Mouse (Mus musculus) myocyte (in vitro differentiated cells): Measurements from ENCODE around the gene Ccl3.

Experiments
- E2F4 ChIP-seq: IDR thresholded peaks from one replicate; pipeline ENCODE4 v1.6.1; 2011; ENCODE audit warnings: mild to moderate bottlenecking, control low read depth, moderate library complexity; ENCODE audit not compliant: insufficient read depth
- MAX ChIP-seq: IDR thresholded peaks from one replicate; pipeline ENCODE4 v1.6.1; 2011; ENCODE audit warnings: low read depth, mild to moderate bottlenecking, control low read depth
- MYOG ChIP-seq, 3 experiments: IDR thresholded peaks; one replicate each; pipeline ENCODE4 v1.6.1; 2011; ENCODE audit warnings: control low read depth in 2 of 3, low read depth in 2 of 3, mild to moderate bottlenecking in 2 of 3; ENCODE audit not compliant: insufficient read length in 2 of 3, control insufficient read depth in 1 of 3, insufficient read depth in 1 of 3
- POLR2A ChIP-seq: IDR thresholded peaks from one replicate; pipeline ENCODE4 v1.6.1; 2011; ENCODE audit warnings: low read depth, mild to moderate bottlenecking, control low read depth, moderate library complexity; ENCODE audit not compliant: insufficient read length
- TCF12 ChIP-seq: IDR thresholded peaks from one replicate; pipeline ENCODE4 v1.6.1; 2011; ENCODE audit warnings: mild to moderate bottlenecking, control low read depth; ENCODE audit not compliant: poor library complexity, insufficient read depth, severe bottlenecking
- TCF3 ChIP-seq: IDR thresholded peaks from one replicate; pipeline ENCODE4 v1.6.1; 2011; ENCODE audit warnings: low read depth, control low read depth; ENCODE audit not compliant: insufficient read length
- USF1 ChIP-seq: IDR thresholded peaks from one replicate; pipeline ENCODE4 v1.6.1; 2011; ENCODE audit warnings: low read depth, mild to moderate bottlenecking, control low read depth, moderate library complexity

GRCm38 (mm10) chr11:83600576-83600975 is 48.6 kb downstream of the Ccl3 start:
- TF ChIP-seq POLR2A, result no peak
- TF ChIP-seq MYOG (IDR thresholded peaks at IDR 0.05; ENCODE audit: control insufficient read depth in 1 of 3, insufficient read depth in 1 of 3, insufficient read length in 2 of 3, low read depth in 2 of 3), result no peak
- TF ChIP-seq E2F4, result no peak
- no peak for TF ChIP-seq MAX
- TF ChIP-seq USF1, result no peak
- TF ChIP-seq TCF3, result no peak
- no peak for TF ChIP-seq TCF12
